ENCODE assay signal across 8 mouse cellular contexts in genomic region chr8:84702963-84703465, GRCm38 (mm10). TPM values are rescaled to one million over a fixed set of nuclear protein-coding genes. Genes with fewer than 3 reads are reported as not detected.
DNase-seq lines count a peak whose midpoint lies in the region; ATAC-seq and TF ChIP-seq lines count a peak whose summit lies in the region.

No protein-coding gene starts in this region.

- no peak overlapping the region for H3K4me2 ChIP-seq in forebrain, embryonic 11.5 days (ENCODE audit: low read depth, low read length, severe bottlenecking)
- H3K4me2 ChIP-seq in lung, postnatal 0 days (replicated peaks; ENCODE audit: low read depth, low read length): peak overlapping the region; percentile 69
- peak overlapping the region; percentile 51; the same call in 1 of the 2 replicates for H3K4me2 ChIP-seq in hindbrain, embryonic 15.5 days
- H3K4me2 ChIP-seq in neural tube, embryonic 12.5 days (replicated peaks): peak overlapping the region; percentile 22

- H3K9ac ChIP-seq in forebrain, embryonic 11.5 days (ENCODE audit: low read length): no peak overlapping the region
- H3K9ac ChIP-seq in lung, postnatal 0 days (replicated peaks; ENCODE audit: low read depth): no peak overlapping the region
- H3K9ac ChIP-seq in hindbrain, embryonic 15.5 days: no peak overlapping the region
- H3K9ac ChIP-seq in neural tube, embryonic 12.5 days: no peak overlapping the region

- no peak for DNase-seq in forebrain, embryonic 10.5 days (ENCODE audit: extremely low spot score, low spot score)
- no peak for DNase-seq in forebrain, embryonic 11.5 days (ENCODE audit: low spot score)
- DNase-seq in lung, postnatal 0 days (ENCODE audit: low spot score): no peak
- no peak for DNase-seq in lung, postnatal 10 days
- no peak for DNase-seq in embryo, embryonic 9.5 days (ENCODE audit: extremely low spot score)
- no peak for DNase-seq in gastrocnemius, postnatal 4 days (ENCODE audit: low spot score in 2 of 2)

- H3K27ac ChIP-seq in forebrain, embryonic 10.5 days: peak overlapping the region; percentile 72; the same call in 1 of the 2 replicates
- no peak overlapping the region for H3K27ac ChIP-seq in forebrain, embryonic 11.5 days (ENCODE audit: low read depth, low read length)
- H3K27ac ChIP-seq in lung, postnatal 0 days (ENCODE audit: low read length): 0 out of 2 replicates have a peak overlapping the region, but pooled peaks have one; percentile 20
- H3K27ac ChIP-seq in hindbrain, embryonic 15.5 days (replicated peaks): no peak overlapping the region
- H3K27ac ChIP-seq in neural tube, embryonic 12.5 days: no peak overlapping the region

- no peak for TF ChIP-seq CTCF in lung, postnatal 0 days (IDR thresholded peaks at IDR 0.05)

- H3K36me3 ChIP-seq in forebrain, embryonic 10.5 days (replicated peaks): peaks cover 22% of the 10 kb centered on the region
- no peaks in the 10 kb centered on the region; the same call in 1 of the 2 replicates for H3K36me3 ChIP-seq in forebrain, embryonic 11.5 days (ENCODE audit: control insufficient read depth, insufficient read depth, low read length)
- no peaks in the 10 kb centered on the region for H3K36me3 ChIP-seq in lung, postnatal 0 days (ENCODE audit: insufficient read depth, low read length)
- H3K36me3 ChIP-seq in hindbrain, embryonic 15.5 days: peaks cover 14% of the 10 kb centered on the region
- H3K36me3 ChIP-seq in neural tube, embryonic 12.5 days: peaks cover 16% of the 10 kb centered on the region

- no peaks in the 10 kb centered on the region for H3K9me3 ChIP-seq in forebrain, embryonic 10.5 days
- no peaks in the 10 kb centered on the region for H3K9me3 ChIP-seq in forebrain, embryonic 11.5 days (ENCODE audit: control insufficient read depth, low read length)
- H3K9me3 ChIP-seq in lung, postnatal 0 days (ENCODE audit: low read length): no peaks in the 10 kb centered on the region
- no peaks in the 10 kb centered on the region for H3K9me3 ChIP-seq in hindbrain, embryonic 15.5 days
- no peaks in the 10 kb centered on the region for H3K9me3 ChIP-seq in neural tube, embryonic 12.5 days

- no peak for ATAC-seq in forebrain, embryonic 11.5 days (replicated peaks; ENCODE audit: low FRiP score)
- no peak for ATAC-seq in lung, postnatal 0 days
- ATAC-seq in hindbrain, embryonic 15.5 days (ENCODE audit: low FRiP score, low read depth): no peak
- ATAC-seq in neural tube, embryonic 12.5 days (ENCODE audit: low FRiP score, low read depth): no peak

- H3K27me3 ChIP-seq in forebrain, embryonic 10.5 days (ENCODE audit: poor library complexity, severe bottlenecking): peaks cover 89% of the 10 kb centered on the region
- H3K27me3 ChIP-seq in forebrain, embryonic 11.5 days (ENCODE audit: control insufficient read depth, insufficient read depth, low read length): peaks cover 66% of the 10 kb centered on the region
- H3K27me3 ChIP-seq in lung, postnatal 0 days (replicated peaks; ENCODE audit: insufficient read depth, low read length): no peaks in the 10 kb centered on the region
- peaks cover 44% of the 10 kb centered on the region for H3K27me3 ChIP-seq in hindbrain, embryonic 15.5 days
- peaks cover 66% of the 10 kb centered on the region for H3K27me3 ChIP-seq in neural tube, embryonic 12.5 days (replicated peaks)

- H3K4me1 ChIP-seq in forebrain, embryonic 10.5 days: peaks cover 58% of the 10 kb centered on the region
- H3K4me1 ChIP-seq in forebrain, embryonic 11.5 days (replicated peaks; ENCODE audit: control insufficient read depth, insufficient read depth, low read length): peaks cover 22% of the 10 kb centered on the region
- peaks cover 24% of the 10 kb centered on the region for H3K4me1 ChIP-seq in lung, postnatal 0 days (ENCODE audit: insufficient read depth, low read depth, low read length)
- peaks cover 39% of the 10 kb centered on the region for H3K4me1 ChIP-seq in hindbrain, embryonic 15.5 days (replicated peaks)
- H3K4me1 ChIP-seq in neural tube, embryonic 12.5 days: peaks cover 37% of the 10 kb centered on the region

- WGBS in forebrain, embryonic 10.5 days: 78% methylated on average over 6 of the region's 6 CpGs
- WGBS in forebrain, embryonic 11.5 days: 81% methylated on average over 6 of the region's 6 CpGs
- WGBS in lung, postnatal 0 days: 72% methylated on average over 6 of the region's 6 CpGs
- WGBS in hindbrain, embryonic 15.5 days: 82% methylated on average over 6 of the region's 6 CpGs
- WGBS in neural tube, embryonic 12.5 days: 82% methylated on average over 6 of the region's 6 CpGs

- no peak for TF ChIP-seq EP300 in lung, postnatal 0 days (IDR thresholded peaks at IDR 0.05)

- H3K4me3 ChIP-seq in forebrain, embryonic 10.5 days: peak overlapping the region; percentile 38
- H3K4me3 ChIP-seq in forebrain, embryonic 11.5 days (ENCODE audit: low read depth, low read length): no peak overlapping the region
- peak overlapping the region; percentile 33 for H3K4me3 ChIP-seq in lung, postnatal 0 days (ENCODE audit: low read depth, low read length)
- H3K4me3 ChIP-seq in hindbrain, embryonic 15.5 days: no peak overlapping the region
- 0 out of 2 replicates have a peak overlapping the region, but pooled peaks have one; percentile 9 for H3K4me3 ChIP-seq in neural tube, embryonic 12.5 days

RNA-seq across cellular contexts. Expression of gene Lyl1, which starts 1.8 kb away (rescaled TPM):
- polyA plus RNA-seq in forebrain, embryonic 10.5 days (2016; fragmentation: Nextera tagmentation; extraction: Ambion mirVana): 4.9 and 5.8 TPM in 2 replicates
- 5.0 and 5.7 TPM in 2 replicates for polyA plus RNA-seq in forebrain, embryonic 11.5 days (2014; fragmentation: Nextera tagmentation; extraction: Ambion mirVana)
- polyA plus RNA-seq in lung, postnatal 0 days (2015; fragmentation: Nextera tagmentation; extraction: Ambion mirVana): 11.6 and 13.9 TPM in 2 replicates
- polyA plus RNA-seq in hindbrain, embryonic 15.5 days (2015; fragmentation: Nextera tagmentation; extraction: Ambion mirVana): 3.1 and 3.6 TPM in 2 replicates
- 4.4 and 4.5 TPM in 2 replicates for polyA plus RNA-seq in neural tube, embryonic 12.5 days (2016; fragmentation: Nextera tagmentation; extraction: Ambion mirVana)
- 1 to 10 TPM; 6.0 to 7.1 TPM for total RNA-seq in gastrocnemius, postnatal 4 days (2021)

RNA-seq across cellular contexts. Expression of gene Nacc1, which starts 15.4 kb away (rescaled TPM):
- 31.3 and 31.5 TPM in 2 replicates for polyA plus RNA-seq in forebrain, embryonic 10.5 days (2016; fragmentation: Nextera tagmentation; extraction: Ambion mirVana)
- polyA plus RNA-seq in forebrain, embryonic 11.5 days (2014; fragmentation: Nextera tagmentation; extraction: Ambion mirVana): 34.6 and 37.7 TPM in 2 replicates
- polyA plus RNA-seq in lung, postnatal 0 days (2015; fragmentation: Nextera tagmentation; extraction: Ambion mirVana): 7.1 and 7.4 TPM in 2 replicates
- polyA plus RNA-seq in hindbrain, embryonic 15.5 days (2015; fragmentation: Nextera tagmentation; extraction: Ambion mirVana): 13.6 and 16.1 TPM in 2 replicates
- 17.2 and 19.2 TPM in 2 replicates for polyA plus RNA-seq in neural tube, embryonic 12.5 days (2016; fragmentation: Nextera tagmentation; extraction: Ambion mirVana)
- 10 to 100 TPM; 44.9 to 45.6 TPM for total RNA-seq in gastrocnemius, postnatal 4 days (2021)

RNA-seq across cellular contexts. Expression of gene Trmt1, which starts 16.9 kb away (rescaled TPM):
- 68.8 and 69.3 TPM in 2 replicates for polyA plus RNA-seq in forebrain, embryonic 10.5 days (2016; fragmentation: Nextera tagmentation; extraction: Ambion mirVana)
- polyA plus RNA-seq in forebrain, embryonic 11.5 days (2014; fragmentation: Nextera tagmentation; extraction: Ambion mirVana): 52.7 and 72.3 TPM in 2 replicates
- polyA plus RNA-seq in lung, postnatal 0 days (2015; fragmentation: Nextera tagmentation; extraction: Ambion mirVana): 38.4 and 43.4 TPM in 2 replicates
- 62.5 and 65.9 TPM in 2 replicates for polyA plus RNA-seq in hindbrain, embryonic 15.5 days (2015; fragmentation: Nextera tagmentation; extraction: Ambion mirVana)
- polyA plus RNA-seq in neural tube, embryonic 12.5 days (2016; fragmentation: Nextera tagmentation; extraction: Ambion mirVana): 58.5 and 59.1 TPM in 2 replicates
- 10 to 100 TPM; 50.5 to 53.8 TPM for total RNA-seq in gastrocnemius, postnatal 4 days (2021)

RNA-seq across cellular contexts. Expression of gene G430095P16Rik, which starts 19.8 kb away (rescaled TPM):
- 1.3 and 2.1 TPM in 2 replicates for polyA plus RNA-seq in forebrain, embryonic 10.5 days (2016; fragmentation: Nextera tagmentation; extraction: Ambion mirVana)
- polyA plus RNA-seq in forebrain, embryonic 11.5 days (2014; fragmentation: Nextera tagmentation; extraction: Ambion mirVana): 3.0 and 3.1 TPM in 2 replicates
- polyA plus RNA-seq in lung, postnatal 0 days (2015; fragmentation: Nextera tagmentation; extraction: Ambion mirVana): 2.0 and 2.8 TPM in 2 replicates
- polyA plus RNA-seq in hindbrain, embryonic 15.5 days (2015; fragmentation: Nextera tagmentation; extraction: Ambion mirVana): 1.2 and 1.7 TPM in 2 replicates
- 2.5 and 2.6 TPM in 2 replicates for polyA plus RNA-seq in neural tube, embryonic 12.5 days (2016; fragmentation: Nextera tagmentation; extraction: Ambion mirVana)
- total RNA-seq in gastrocnemius, postnatal 4 days (2021): 10 to 100 TPM in 1 of 2 experiments, 1 to 10 TPM in 1; 7.8 to 10.2 TPM

RNA-seq across cellular contexts. Expression of gene Ier2, which starts 40.4 kb away (rescaled TPM):
- polyA plus RNA-seq in forebrain, embryonic 10.5 days (2016; fragmentation: Nextera tagmentation; extraction: Ambion mirVana): 91.4 and 96.9 TPM in 2 replicates
- polyA plus RNA-seq in forebrain, embryonic 11.5 days (2014; fragmentation: Nextera tagmentation; extraction: Ambion mirVana): 67.3 and 68.7 TPM in 2 replicates
- 113 and 140 TPM in 2 replicates for polyA plus RNA-seq in lung, postnatal 0 days (2015; fragmentation: Nextera tagmentation; extraction: Ambion mirVana)
- polyA plus RNA-seq in hindbrain, embryonic 15.5 days (2015; fragmentation: Nextera tagmentation; extraction: Ambion mirVana): 18.8 and 24.5 TPM in 2 replicates
- polyA plus RNA-seq in neural tube, embryonic 12.5 days (2016; fragmentation: Nextera tagmentation; extraction: Ambion mirVana): 72.4 and 72.8 TPM in 2 replicates
- 10 to 100 TPM; 21.5 to 26.1 TPM for total RNA-seq in gastrocnemius, postnatal 4 days (2021)

Comparison
In these comparisons a context has a peak if more than half of its experiments do, and no peak if none do; other contexts are left out.
1. H3K27ac ChIP-seq: peak in forebrain, embryonic 10.5 days (single experiment) and lung, postnatal 0 days (single experiment); none in forebrain, embryonic 11.5 days (single experiment), hindbrain, embryonic 15.5 days (single experiment) and neural tube, embryonic 12.5 days (single experiment).
2. H3K4me3 ChIP-seq: peak in forebrain, embryonic 10.5 days (single experiment), lung, postnatal 0 days (single experiment) and neural tube, embryonic 12.5 days (single experiment); none in forebrain, embryonic 11.5 days (single experiment) and hindbrain, embryonic 15.5 days (single experiment).